15 mouse cellular contexts compared by ENCODE assay signal in genomic region chr15:85464190-85464589, GRCm38 (mm10). TPM values are rescaled to one million over a fixed set of nuclear protein-coding genes. Genes with fewer than 3 reads are reported as not detected.
DNase-seq lines count a peak whose midpoint lies in the region; ATAC-seq and TF ChIP-seq lines count a peak whose summit lies in the region.
"Had no signal": no experiment of that assay in that cellular context is flagged by ENCODE, and none has a peak within 500 bp of the region (broad histone marks: within the 10 kb centered on the region; RNA-seq: fewer than 3 reads in every experiment).

No protein-coding gene starts in this region.

- TF ChIP-seq POLR2A in brain, embryonic 14.5 days (IDR thresholded peaks at IDR 0.05; ENCODE audit: borderline replicate concordance, extremely low read depth, insufficient read depth, insufficient read length, poor library complexity, severe bottlenecking): no peak
- no peak for TF ChIP-seq POLR2A in heart, adult 2 months (IDR thresholded peaks at IDR 0.05; ENCODE audit: insufficient read depth, low read depth, low read length)

- peak overlapping the region; percentile 90 for H3K27ac ChIP-seq in forebrain, embryonic 10.5 days
- H3K27ac ChIP-seq in hindbrain, embryonic 14.5 days: peak overlapping the region; percentile 69
- no peak overlapping the region for H3K27ac ChIP-seq in midbrain, postnatal 0 days (ENCODE audit: low read depth, low read length)
- no peak overlapping the region for H3K27ac ChIP-seq in heart, adult 2 months
- H3K27ac ChIP-seq: kidney, postnatal 0 days; liver, embryonic 14.5 days had no signal

- no peaks in the 10 kb centered on the region for H3K79me2 ChIP-seq in heart, adult 2 months (replicated peaks; ENCODE audit: control insufficient read depth, insufficient read depth, low read length)

- peak; percentile 53; the same call in 1 of the 2 replicates for TF ChIP-seq CTCF in brain, embryonic 14.5 days (IDR thresholded peaks at IDR 0.05; ENCODE audit: borderline replicate concordance, extremely low read depth, insufficient read depth, insufficient read length)
- TF ChIP-seq CTCF in midbrain, postnatal 0 days (IDR thresholded peaks at IDR 0.05): peak; percentile 26
- no peak for TF ChIP-seq CTCF in heart, adult 2 months (IDR thresholded peaks at IDR 0.05)

- no peak overlapping the region for H3K4me2 ChIP-seq in hindbrain, embryonic 14.5 days (replicated peaks)
- H3K4me2 ChIP-seq in midbrain, postnatal 0 days (ENCODE audit: low read depth, low read length, poor library complexity, severe bottlenecking): no peak overlapping the region
- H3K4me2 ChIP-seq: heart, embryonic 12.5 days had no signal

- peaks cover 84% of the 10 kb centered on the region for H3K27me3 ChIP-seq in forebrain, embryonic 10.5 days (ENCODE audit: poor library complexity, severe bottlenecking)
- no peaks in the 10 kb centered on the region for H3K27me3 ChIP-seq in hindbrain, embryonic 14.5 days (ENCODE audit: control insufficient read depth, insufficient read depth, low read length)
- no peaks in the 10 kb centered on the region for H3K27me3 ChIP-seq in midbrain, postnatal 0 days (ENCODE audit: insufficient read depth, low read length)
- no peaks in the 10 kb centered on the region for H3K27me3 ChIP-seq in heart, adult 2 months (ENCODE audit: control insufficient read depth, insufficient read depth, low read length)
- H3K27me3 ChIP-seq: CH12.LX had no signal

- no peak for TF ChIP-seq EP300 in heart, adult 2 months (IDR thresholded peaks at IDR 0.05; ENCODE audit: insufficient read depth, low read depth, low read length)

- peak; percentile 94 for DNase-seq in brain, embryonic 14.5 days (ENCODE audit: low read depth)
- peak; percentile 81 for DNase-seq in forebrain, embryonic 10.5 days (ENCODE audit: extremely low spot score, low spot score)
- DNase-seq in hindbrain, embryonic 14.5 days (ENCODE audit: low spot score): peak; percentile 46
- peak; percentile 63 for DNase-seq in midbrain, postnatal 0 days (ENCODE audit: low spot score)
- no peak for DNase-seq in left cerebral cortex, adult 18-20 months (ENCODE audit: low spot score in 2 of 2)
- no peak for DNase-seq in thymus, postnatal 25 days
- DNase-seq in left cerebral cortex, adult 11 months (ENCODE audit: low spot score): no peak
- no peak for DNase-seq in heart, adult 2 months
- DNase-seq: cerebellum, adult 8-10 months had no signal

- no peaks in the 10 kb centered on the region for H3K9me3 ChIP-seq in forebrain, embryonic 10.5 days
- no peaks in the 10 kb centered on the region for H3K9me3 ChIP-seq in hindbrain, embryonic 14.5 days (ENCODE audit: control insufficient read depth, low read length)
- no peaks in the 10 kb centered on the region for H3K9me3 ChIP-seq in midbrain, postnatal 0 days (ENCODE audit: low read length)
- H3K9me3 ChIP-seq: heart, embryonic 12.5 days had no signal

- peaks cover 57% of the 10 kb centered on the region for H3K36me3 ChIP-seq in forebrain, embryonic 10.5 days (replicated peaks)
- H3K36me3 ChIP-seq in hindbrain, embryonic 14.5 days (replicated peaks; ENCODE audit: control insufficient read depth, insufficient read depth): peaks cover 59% of the 10 kb centered on the region
- peaks cover 24% of the 10 kb centered on the region for H3K36me3 ChIP-seq in midbrain, postnatal 0 days (ENCODE audit: insufficient read depth, low read length)
- no peaks in the 10 kb centered on the region; the same call in 1 of the 2 replicates for H3K36me3 ChIP-seq in heart, adult 2 months (ENCODE audit: control insufficient read depth, insufficient read depth, low read length)

- intact Hi-C loops in heart, adult 2 months (cut with DNase I): no loop called here

- peaks cover 84% of the 10 kb centered on the region for H3K4me1 ChIP-seq in forebrain, embryonic 10.5 days
- H3K4me1 ChIP-seq in hindbrain, embryonic 14.5 days (replicated peaks; ENCODE audit: control insufficient read depth, insufficient read depth, low read length): peaks cover 42% of the 10 kb centered on the region
- H3K4me1 ChIP-seq in midbrain, postnatal 0 days (ENCODE audit: insufficient read depth, low read length): 0 out of 2 replicates have a peak, but pooled peaks cover 4% of the 10 kb centered on the region
- peaks cover 2% of the 10 kb centered on the region; the same call in 1 of the 2 replicates for H3K4me1 ChIP-seq in heart, adult 2 months (ENCODE audit: control insufficient read depth, insufficient read depth, low read length)

- peak overlapping the region; percentile 23; the same call in 1 of the 2 replicates for H3K4me3 ChIP-seq in forebrain, embryonic 10.5 days
- H3K4me3 ChIP-seq in hindbrain, embryonic 14.5 days (replicated peaks; ENCODE audit: low read length): no peak overlapping the region
- H3K4me3 ChIP-seq in midbrain, postnatal 0 days (ENCODE audit: low read depth, low read length): no peak overlapping the region
- no peak overlapping the region for H3K4me3 ChIP-seq in heart, adult 2 months
- H3K4me3 ChIP-seq: heart, embryonic 12.5 days had no signal

- ATAC-seq in hindbrain, embryonic 14.5 days (ENCODE audit: low FRiP score): peak; percentile 54; the same call in 1 of the 2 replicates
- ATAC-seq in midbrain, postnatal 0 days (ENCODE audit: low FRiP score): no peak

- WGBS in forebrain, embryonic 10.5 days: 5% methylated on average over 5 of the region's 5 CpGs
- WGBS in hindbrain, embryonic 14.5 days: 3% methylated on average over 5 of the region's 5 CpGs
- 10% methylated on average over 5 of the region's 5 CpGs for WGBS in midbrain, postnatal 0 days
- WGBS in heart, adult 2 months: 68% methylated on average over 5 of the region's 5 CpGs

- H3K9ac ChIP-seq in hindbrain, embryonic 14.5 days: no peak overlapping the region
- no peak overlapping the region for H3K9ac ChIP-seq in midbrain, postnatal 0 days (replicated peaks; ENCODE audit: low read length, poor library complexity, severe bottlenecking)
- no peak overlapping the region for H3K9ac ChIP-seq in heart, adult 2 months (ENCODE audit: low read depth, low read length)
- H3K9ac ChIP-seq: heart, embryonic 12.5 days; liver, embryonic 14.5 days had no signal

RNA-seq across cellular contexts. Expression of gene 7530416G11Rik, which starts 38.8 kb away (rescaled TPM):
- polyA plus RNA-seq in brain, embryonic 14.5 days (2012; rRNA removed): 0.05 TPM in 1 of 2 replicates, not detected in the other
- polyA plus RNA-seq in forebrain, embryonic 10.5 days (2016; fragmentation: Nextera tagmentation; extraction: Ambion mirVana): not detected in 2 replicates
- polyA plus RNA-seq in hindbrain, embryonic 14.5 days (2014; fragmentation: Nextera tagmentation; extraction: Ambion mirVana): not detected in 2 replicates
- not detected in 2 replicates for total RNA-seq in midbrain, postnatal 0 days (2014; rRNA removed)
- not detected in 2 replicates for polyA plus RNA-seq in midbrain, postnatal 0 days (2015; fragmentation: Nextera tagmentation; extraction: Ambion mirVana)
- total RNA-seq in left cerebral cortex, adult 18-20 months (2021): not detected
- total RNA-seq in heart, adult 2 months (2021): not detected
- polyA plus RNA-seq in heart, adult 2 months (2012; rRNA removed): not detected in 2 replicates
- total RNA-seq: CH12.LX; neutrophil, adult 5-6 weeks had no signal
- polyA plus RNA-seq: heart, embryonic 12.5 days; kidney, postnatal 0 days; liver, embryonic 14.5 days; small intestine, adult 2 months had no signal

Comparison
In these comparisons a context has a peak if more than half of its experiments do, and no peak if none do; other contexts are left out.
1. DNase-seq: peak in brain, embryonic 14.5 days (single experiment), forebrain, embryonic 10.5 days (single experiment), hindbrain, embryonic 14.5 days (single experiment) and midbrain, postnatal 0 days (single experiment); none in left cerebral cortex, adult 18-20 months (0 of 2), thymus, postnatal 25 days (single experiment), left cerebral cortex, adult 11 months (single experiment) and heart, adult 2 months (0 of 2).
2. H3K27ac ChIP-seq: peak in forebrain, embryonic 10.5 days (single experiment) and hindbrain, embryonic 14.5 days (single experiment); none in midbrain, postnatal 0 days (single experiment) and heart, adult 2 months (single experiment).